Mouse (Mus musculus) layer of hippocampus, adult 9-10 months (tissue): ENCODE data around the gene Hnrnpr.
A peak's percentile ranks its signal among the peaks of the same experiment; 100 is the strongest.

ENCODE experiments used
- DNase-seq: peaks from one replicate; pipeline ENCODE4 v3.0.0; 2022; ENCODE audit warnings: low spot score

The Hnrnpr gene

GRCm38 (mm10) chr4:136310229-136311041 lies at the start of gene Hnrnpr:
Hnrnpr (plus strand) TSS chr4:136310942.
- DNase-seq = peak; percentile 93

- no peak for DNase-seq
These were observed 48.8 kb upstream of the Hnrnpr start for GRCm38 (mm10) chr4:136261912-136262311.

GRCm38 (mm10) chr4:136263555-136263954 lies 47.2 kb upstream of the Hnrnpr start:
- DNase-seq = no peak

- no peak for DNase-seq
These were observed 43.9 kb upstream of the Hnrnpr start for GRCm38 (mm10) chr4:136266716-136267343.

- no peak for DNase-seq
These were observed 41.8 kb upstream of the Hnrnpr start for GRCm38 (mm10) chr4:136268912-136269311.

- DNase-seq = no peak
These were observed 40.1 kb upstream of the Hnrnpr start for GRCm38 (mm10) chr4:136270648-136271047.

- no peak for DNase-seq
These were observed 29.6 kb upstream of the Hnrnpr start for GRCm38 (mm10) chr4:136281097-136281496.

GRCm38 (mm10) chr4:136281611-136282010 lies 29.1 kb upstream of the Hnrnpr start:
- DNase-seq = no peak

- DNase-seq = no peak
These were observed 27.9 kb upstream of the Hnrnpr start for GRCm38 (mm10) chr4:136282621-136283480.

- no peak for DNase-seq
These were observed 27.0 kb upstream of the Hnrnpr start for GRCm38 (mm10) chr4:136283783-136284182.

GRCm38 (mm10) chr4:136284455-136284854 lies 26.3 kb upstream of the Hnrnpr start, which contains the start of gene Zfp46:
Zfp46 (plus strand) TSS chr4:136284683.
- DNase-seq = peak; percentile 76

GRCm38 (mm10) chr4:136284891-136285290 lies 25.9 kb upstream of the Hnrnpr start:
- no peak for DNase-seq

- peak; percentile 93 for DNase-seq
These were observed 25.4 kb upstream of the Hnrnpr start for GRCm38 (mm10) chr4:136285348-136285810.

GRCm38 (mm10) chr4:136285811-136286371 lies 24.9 kb upstream of the Hnrnpr start:
- peak; percentile 95 for DNase-seq

- DNase-seq = no peak
These were observed 20.6 kb upstream of the Hnrnpr start for GRCm38 (mm10) chr4:136289918-136290780.

- DNase-seq = no peak
These were observed 19.8 kb upstream of the Hnrnpr start for GRCm38 (mm10) chr4:136290781-136291595.

- no peak for DNase-seq
These were observed 19.1 kb upstream of the Hnrnpr start for GRCm38 (mm10) chr4:136291692-136292091.

GRCm38 (mm10) chr4:136295941-136296340 lies 14.8 kb upstream of the Hnrnpr start:
- no peak for DNase-seq

- no peak for DNase-seq
These were observed 8.3 kb upstream of the Hnrnpr start for GRCm38 (mm10) chr4:136302462-136302861.

- no peak for DNase-seq
These were observed 6.6 kb upstream of the Hnrnpr start for GRCm38 (mm10) chr4:136304181-136304580.
